Mouse (Mus musculus) thymus, postnatal 4 days (tissue): ENCODE results near the gene Sox5.

Source experiments
- DNase-seq: peaks from one replicate; pipeline ENCODE4 v3.0.0; 2021

Sox5 gene

GRCm38 (mm10) chr6:144167058-144167457 is 614.7 kb downstream of the Sox5 start:
- no peak for DNase-seq

DNA sequence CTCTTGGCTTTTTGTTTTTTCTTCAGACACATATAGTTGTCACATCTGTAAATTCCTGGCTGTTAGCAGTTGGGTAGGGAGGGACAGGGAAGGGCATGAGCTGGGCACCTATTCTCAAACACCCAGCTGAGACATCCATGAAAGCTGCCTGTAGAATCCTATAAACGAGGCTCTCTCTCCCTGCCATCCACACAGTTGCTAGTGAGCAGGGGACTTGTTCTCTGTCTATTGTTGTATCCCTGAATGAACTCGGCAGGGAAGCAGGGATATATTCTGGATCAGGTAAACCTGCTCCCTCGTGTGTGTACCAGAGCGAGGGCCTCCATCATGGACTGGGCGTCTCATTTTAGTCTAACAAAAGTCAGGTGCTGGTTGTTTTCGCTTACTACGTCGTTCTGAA is 615.1 kb downstream of the Sox5 start:
- no peak for DNase-seq

- DNase-seq, result no peak
Observed at GRCm38 (mm10) chr6:144166104-144166503, 615.7 kb downstream of the Sox5 start.

DNA sequence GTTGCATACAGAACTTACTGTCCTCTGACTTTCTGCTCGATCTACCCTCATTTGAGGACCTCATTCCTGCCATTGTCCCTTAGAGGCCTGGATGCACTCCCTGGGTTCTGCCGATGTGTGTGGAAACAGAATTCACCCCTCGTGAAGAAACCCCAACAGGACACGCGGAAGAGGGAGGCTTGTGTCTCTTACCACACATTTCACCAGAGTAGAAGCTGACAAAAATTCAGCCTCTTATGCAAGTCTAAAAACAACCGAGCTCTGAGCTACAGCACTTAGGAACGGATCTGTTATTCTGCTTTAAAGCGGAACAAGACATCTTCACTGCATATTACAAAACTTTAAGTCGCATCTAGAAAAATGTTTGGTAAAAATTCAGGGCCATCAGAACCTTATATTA is 618.3 kb downstream of the Sox5 start:
- DNase-seq, result no peak

GRCm38 (mm10) chr6:144158637-144159036 is 623.1 kb downstream of the Sox5 start:
- DNase-seq, result no peak

- DNase-seq, result no peak
Observed at GRCm38 (mm10) chr6:144154892-144155424, 626.8 kb downstream of the Sox5 start.

DNA sequence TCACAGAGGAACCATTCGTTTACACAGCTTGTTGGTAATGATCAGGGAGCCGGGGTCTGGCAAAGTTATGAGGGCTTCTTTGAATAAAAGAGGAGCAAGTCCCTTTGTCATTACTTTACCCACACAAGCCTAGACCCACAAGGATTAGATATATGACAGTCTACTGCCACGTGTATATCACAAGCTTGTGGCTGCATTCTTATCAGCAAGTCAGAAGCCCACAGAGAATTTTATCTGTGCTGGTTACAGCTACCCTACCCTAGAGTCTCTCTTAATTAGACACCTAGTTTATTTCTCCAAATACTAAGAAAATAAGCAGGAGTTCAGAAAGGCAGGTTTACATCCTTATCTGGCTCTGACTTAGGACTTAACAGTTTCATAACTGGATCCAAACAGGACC is 629.8 kb downstream of the Sox5 start:
- DNase-seq, result no peak

DNA sequence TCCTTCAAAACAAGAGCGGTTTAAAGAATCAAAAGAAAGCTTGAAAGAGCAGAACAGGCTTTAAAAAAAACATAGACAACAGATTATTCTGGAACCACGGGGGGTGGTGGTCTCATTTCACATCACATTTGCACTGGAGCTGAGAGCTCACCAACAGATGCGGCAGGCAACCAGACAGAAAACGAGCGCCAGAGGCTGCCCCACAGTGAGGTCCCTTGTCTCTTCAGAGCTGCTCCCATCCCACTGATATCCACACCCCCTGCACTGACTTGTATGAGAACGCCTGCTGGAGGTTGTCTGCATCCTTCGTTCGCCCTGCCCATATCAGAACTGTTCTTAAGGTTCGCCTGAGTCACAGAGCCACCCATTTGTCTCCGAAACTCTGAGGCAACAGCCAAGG is 630.7 kb downstream of the Sox5 start:
- DNase-seq, result no peak

- no peak for DNase-seq
Observed at GRCm38 (mm10) chr6:144137397-144137796, 644.4 kb downstream of the Sox5 start.

- DNase-seq, result no peak
Observed at GRCm38 (mm10) chr6:144136894-144137293, 644.9 kb downstream of the Sox5 start.

GRCm38 (mm10) chr6:144129927-144130326 is 651.9 kb downstream of the Sox5 start:
- DNase-seq, result no peak

DNA sequence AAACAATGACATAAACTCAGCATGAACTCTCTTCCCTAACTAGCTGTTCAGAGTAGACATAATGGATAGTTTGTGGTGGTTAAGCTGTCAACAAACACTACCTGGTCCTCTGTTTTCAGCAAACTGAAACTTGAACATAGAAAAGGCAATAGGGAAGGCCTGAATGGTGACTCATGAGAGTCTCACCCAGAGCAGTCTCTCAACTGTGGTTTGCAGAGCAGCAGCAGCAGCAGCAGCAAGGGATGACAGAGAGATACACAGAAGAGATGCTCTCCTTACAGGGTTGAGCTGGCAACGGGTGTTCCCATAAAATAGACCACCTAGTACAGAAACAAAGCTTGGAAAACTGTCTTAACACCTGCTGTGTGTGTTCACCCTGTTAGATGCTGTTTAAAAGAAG is 661.8 kb downstream of the Sox5 start:
- DNase-seq, result no peak

GRCm38 (mm10) chr6:144116646-144117045 is 665.1 kb downstream of the Sox5 start:
- no peak for DNase-seq

DNA sequence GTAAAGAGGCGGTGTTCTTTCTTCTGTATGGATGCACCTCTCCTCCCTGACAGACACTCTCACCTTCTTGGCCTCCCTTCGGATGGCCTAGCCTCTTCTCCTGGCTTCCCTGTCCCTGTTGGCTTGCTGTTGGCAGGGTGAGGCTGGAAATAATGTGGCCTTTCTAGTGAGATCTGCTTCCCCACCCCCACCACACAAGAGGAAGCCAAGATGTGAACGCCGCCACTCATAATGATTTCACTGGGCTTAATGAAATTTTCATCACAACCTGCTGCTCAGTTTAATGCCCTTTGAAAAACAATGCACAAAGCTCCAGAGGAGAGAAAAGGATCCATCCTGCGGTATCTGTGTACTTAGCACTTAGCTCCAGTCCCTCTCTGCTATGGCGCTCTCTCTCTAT is 670.2 kb downstream of the Sox5 start:
- DNase-seq, result no peak

DNA sequence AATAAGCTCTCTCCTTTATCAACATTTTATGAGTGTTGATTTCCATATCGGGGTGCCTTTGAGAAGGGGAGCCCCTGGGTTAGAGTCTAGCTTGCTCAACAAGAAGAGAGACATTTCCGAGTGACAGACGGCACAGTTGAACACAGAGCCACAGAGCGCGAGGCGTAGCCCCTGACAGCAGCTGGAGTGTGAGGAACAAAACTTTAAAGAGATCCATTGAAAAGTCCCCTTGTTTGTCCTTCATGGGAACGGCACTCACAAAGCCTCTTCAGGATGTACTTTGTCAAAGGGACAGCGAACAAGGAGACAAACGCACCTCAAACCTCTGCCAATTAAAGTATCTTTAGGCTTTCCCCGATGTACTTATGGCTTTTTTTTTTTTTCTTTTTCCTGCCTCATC is 674.9 kb downstream of the Sox5 start:
- no peak for DNase-seq

- DNase-seq, result no peak
Observed at GRCm38 (mm10) chr6:144105645-144106044, 676.1 kb downstream of the Sox5 start.

DNA sequence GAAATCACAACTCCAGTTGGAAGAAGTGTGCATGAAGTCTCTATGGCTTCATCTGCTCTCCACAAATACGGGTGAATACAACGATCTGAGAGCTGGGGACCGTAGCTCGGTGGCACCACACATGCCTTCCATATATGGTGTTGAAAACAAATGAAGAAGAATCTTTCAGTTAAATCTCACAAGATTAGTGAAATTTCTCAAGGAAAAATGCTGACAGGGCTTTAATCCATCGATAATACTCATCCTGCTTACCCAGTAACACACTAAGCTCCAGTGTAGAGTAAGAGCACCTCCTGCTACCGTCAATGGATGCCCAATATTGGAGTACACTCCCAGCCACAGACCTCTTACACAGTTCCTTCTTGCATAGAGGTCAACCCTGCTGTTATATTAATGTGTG is 678.2 kb downstream of the Sox5 start:
- no peak for DNase-seq

DNA sequence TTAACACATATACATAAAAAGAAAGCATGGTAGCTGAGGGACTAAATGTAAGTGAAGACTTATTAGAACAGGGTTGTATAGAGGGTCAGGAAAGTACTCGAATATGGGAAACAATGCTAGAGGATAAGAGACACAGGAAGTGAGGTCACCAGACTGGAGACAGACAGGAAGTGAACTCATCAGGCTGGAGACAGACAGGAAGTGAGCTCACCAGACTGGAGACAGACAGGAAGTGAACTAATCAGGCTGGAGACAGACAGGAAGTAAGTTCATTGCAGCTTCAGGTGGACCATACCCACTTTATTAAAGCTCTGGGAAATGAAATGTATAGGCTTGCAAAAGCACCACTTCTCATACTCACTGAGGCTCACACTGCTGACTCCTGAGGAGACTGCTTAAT is 680.9 kb downstream of the Sox5 start:
- peak; percentile 9 for DNase-seq

DNA sequence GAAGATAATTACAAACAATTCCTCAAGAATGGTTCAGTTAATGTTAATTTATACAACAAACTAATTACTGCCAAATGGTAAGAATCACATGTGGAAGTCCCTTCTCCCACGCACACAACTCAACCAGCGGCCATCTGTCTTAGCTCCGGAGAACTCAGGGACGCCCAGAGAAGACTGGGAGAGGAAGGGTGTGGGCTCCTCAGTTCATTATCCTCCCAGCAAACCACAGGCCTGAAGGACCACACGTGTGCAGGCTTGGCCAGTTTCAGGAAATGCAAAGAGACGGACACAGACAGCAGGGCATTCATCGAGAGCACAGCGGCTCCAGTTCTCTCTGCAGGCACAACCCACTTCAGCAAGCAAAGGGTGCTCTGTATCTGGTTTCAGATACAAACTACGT is 683.7 kb downstream of the Sox5 start:
- no peak for DNase-seq

- no peak for DNase-seq
Observed at GRCm38 (mm10) chr6:144088256-144088655, 693.5 kb downstream of the Sox5 start.

DNA sequence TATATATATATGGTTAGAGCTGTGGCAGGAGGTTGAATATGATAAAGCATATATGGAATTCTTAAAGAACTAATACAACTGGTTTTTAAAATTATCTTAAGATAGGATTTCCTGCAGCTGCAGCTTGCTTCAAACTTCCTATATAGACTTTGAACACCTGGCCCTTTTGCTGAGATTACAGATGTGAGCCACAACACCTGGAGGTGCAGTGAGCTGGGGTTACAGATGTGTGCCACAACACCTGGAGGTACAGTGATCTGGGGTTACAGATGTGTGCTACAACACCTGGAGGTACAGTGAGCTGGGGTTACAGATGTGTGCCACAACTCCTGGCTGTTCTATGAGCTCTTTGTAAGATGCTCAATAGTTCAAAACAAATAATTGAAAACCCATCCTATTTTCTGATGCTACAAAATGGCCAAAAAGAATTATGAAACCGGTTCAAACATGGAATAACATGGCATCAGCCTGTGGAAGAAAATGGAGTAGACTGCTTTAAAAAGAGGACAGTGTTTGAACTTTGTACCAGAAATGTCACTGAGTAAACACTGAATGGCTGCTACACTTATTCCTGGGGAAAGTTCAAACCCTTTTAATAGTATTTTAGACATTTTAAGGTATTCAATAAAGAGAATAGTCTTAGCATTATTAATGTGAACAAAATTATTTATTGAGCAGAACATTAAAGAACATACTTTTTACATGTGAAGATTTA is 695.5 kb downstream of the Sox5 start:
- DNase-seq, result no peak

GRCm38 (mm10) chr6:144082297-144082696 is 699.5 kb downstream of the Sox5 start:
- no peak for DNase-seq

DNA sequence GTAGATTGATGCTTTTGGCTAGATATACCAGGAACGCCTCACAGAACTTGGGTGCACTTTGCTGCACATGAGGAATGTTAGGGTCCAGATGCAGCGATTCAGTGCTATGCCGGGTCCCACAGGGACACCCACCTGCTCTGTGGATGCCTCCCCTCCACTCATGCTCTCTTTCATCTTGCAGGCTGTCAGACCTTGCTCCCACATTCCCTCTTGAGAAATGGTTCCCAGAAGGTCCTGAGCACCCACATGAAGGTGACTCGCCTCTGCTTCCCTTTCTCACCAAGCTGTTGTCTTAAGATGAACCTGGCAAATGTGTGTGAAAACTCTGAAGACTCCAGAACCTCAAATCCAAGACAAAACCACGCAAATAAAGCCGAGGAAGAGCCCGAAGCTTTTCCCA is 704.0 kb downstream of the Sox5 start:
- no peak for DNase-seq

GRCm38 (mm10) chr6:144076376-144076775 is 705.4 kb downstream of the Sox5 start:
- no peak for DNase-seq

GRCm38 (mm10) chr6:144075327-144075941 is 706.3 kb downstream of the Sox5 start:
- DNase-seq, result no peak
